Mouse (Mus musculus): ENCODE data around the gene Fndc4. TPM values are rescaled to one million over a fixed set of nuclear protein-coding genes. Genes with fewer than 3 reads are reported as not detected.

Gene Fndc4
- not detected for total RNA-seq (2023)

DNA sequence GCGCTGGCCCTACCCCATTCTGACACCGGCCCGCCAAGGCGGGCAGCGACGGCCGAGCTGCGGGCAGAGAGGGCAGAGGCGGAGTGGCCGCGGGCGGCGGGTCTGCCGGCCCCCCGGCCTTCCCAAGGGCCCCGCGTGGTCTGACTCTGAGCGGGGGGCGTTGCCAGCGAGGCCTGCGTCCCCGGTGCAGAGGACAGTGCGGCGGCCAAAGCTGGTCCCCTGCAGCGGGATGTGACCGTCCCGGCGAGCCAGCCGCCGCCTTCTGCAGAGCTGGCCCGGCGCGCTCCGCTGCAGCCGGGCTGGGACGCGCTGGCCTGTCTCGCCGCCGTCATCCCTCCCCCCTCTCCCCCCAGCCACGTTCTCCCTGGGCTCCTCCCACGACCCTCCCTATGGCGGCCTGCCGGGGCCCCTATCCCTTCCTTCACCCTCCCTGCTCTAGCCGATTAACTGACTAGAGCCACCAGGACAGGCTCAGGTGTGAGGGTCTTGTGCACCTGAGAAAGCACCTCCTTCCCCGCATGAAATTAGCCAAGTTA, at the start of gene Fndc4:
Gene Fndc4 (minus strand): TSS at position 475 of the 536 bp plus-strand sequence.

DNA sequence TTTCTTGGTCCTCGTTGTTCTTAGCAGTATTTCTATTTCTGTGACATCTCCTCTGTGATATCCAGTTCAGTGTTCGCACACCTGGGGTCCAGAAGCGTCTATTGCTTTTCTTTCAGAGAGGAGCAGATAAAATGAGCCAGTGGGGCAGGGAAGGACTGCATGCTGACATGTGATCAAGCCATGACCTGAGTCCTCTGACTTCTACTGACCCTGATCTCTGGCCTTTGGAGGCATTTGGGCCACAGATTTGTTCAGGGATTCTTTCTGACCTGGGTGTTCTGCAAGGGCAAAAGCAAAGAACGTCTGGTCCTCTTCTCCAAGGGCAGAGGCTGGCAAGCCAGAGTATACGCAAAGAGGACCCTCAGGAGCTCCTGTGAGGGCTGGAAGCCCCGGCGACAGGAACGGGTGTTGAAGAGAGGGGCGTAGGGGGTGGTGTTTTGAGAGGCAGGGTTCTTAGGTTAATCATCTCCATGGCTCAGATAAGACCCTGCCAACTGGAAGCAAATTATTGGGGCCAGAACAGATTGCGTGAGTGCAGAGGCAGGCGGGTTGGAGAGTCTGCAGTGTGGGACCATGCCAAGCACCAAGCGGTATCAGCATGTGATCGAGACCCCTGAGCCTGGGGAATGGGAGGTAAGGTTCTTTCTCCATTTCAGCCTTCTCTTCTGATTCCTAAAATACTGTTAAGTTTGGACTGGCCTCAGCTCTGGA, 1.3 kb upstream of the Fndc4 start, which contains the start of gene Gckr:
Gene Gckr (plus strand): TSS at position 397 of the 711 bp plus-strand sequence.

DNA sequence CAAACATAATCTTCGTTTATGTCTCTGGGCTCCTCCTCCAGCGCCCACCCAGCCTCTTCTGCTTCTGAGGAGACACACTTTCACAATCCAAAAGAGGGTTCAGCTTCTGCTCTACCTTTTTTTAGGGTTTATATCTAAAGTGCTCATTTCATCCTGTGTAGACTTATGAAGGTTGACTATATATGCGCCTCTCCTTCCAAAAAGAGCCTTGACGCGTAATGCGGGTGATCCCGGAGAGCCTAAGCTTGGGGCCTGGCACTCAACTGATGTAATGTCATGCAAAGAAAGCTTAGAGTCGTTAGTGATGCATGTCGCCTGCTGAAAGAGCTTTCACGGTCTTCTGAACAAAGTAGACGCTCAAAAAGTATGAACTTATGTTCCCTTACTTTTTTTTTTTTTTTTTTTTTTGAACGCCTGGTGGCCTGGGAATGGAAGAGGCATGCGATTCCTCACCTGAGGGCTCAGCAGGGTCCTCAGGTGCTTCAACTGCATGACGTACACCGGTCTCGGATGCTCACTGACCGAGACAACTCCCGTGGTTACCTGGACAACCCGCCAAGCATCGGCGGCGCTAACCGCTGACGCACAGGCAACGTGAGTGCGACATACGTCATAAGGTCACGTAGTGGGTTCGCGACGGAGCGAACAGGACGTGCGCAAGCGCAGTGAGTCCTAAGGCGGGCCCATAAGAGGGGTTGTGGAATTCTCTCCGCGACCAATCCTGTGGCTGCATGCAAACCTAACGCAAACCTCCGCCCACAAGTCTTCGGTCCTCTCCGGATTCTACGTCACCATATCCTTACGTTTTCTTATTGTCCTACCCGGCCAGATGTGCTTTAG, 5.1 kb downstream of the Fndc4 start, which contains the start of gene Ift172:
Gene Ift172 (minus strand): TSS at position 596 of the 840 bp plus-strand sequence.

DNA sequence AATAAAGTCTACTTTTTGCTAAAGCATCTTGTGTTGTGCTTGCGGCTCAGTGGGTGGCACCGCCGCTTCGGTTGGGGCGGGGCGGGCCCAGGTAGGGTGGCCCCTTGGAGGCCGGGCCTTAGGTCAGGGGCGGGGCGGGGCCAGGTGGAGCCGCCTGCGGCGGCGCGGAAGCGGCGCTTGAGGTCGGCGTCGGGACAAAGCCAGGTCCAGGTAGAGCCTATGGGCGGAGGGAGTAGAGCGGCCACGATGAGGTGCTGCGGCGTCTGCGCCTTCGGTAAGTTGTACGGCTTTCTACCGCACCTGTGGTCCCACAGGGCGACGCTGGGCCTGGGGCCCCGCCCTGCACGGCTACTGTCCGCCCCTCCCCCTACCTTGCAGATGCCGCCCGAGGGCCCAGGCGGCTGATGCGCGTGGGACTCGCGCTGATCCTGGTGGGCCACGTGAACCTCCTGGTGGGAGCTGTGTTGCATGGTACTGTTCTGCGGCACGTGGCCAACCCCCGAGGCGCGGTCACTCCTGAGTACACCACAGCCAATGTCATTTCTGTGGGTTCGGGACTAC, 44.3 kb downstream of the Fndc4 start, which contains the start of gene Krtcap3:
Gene Krtcap3 (plus strand): TSS at position 151 of the 561 bp plus-strand sequence.

Other genes with a start within 250 kb of the Fndc4 start
- gene Atraid, start 247.8 kb downstream of the Fndc4 start, total RNA-seq (2023) = 32.9 TPM
- 9.5 TPM for gene Slc5a6, start 247.2 kb downstream of the Fndc4 start, total RNA-seq (2023)
- gene Cad, start 241.3 kb downstream of the Fndc4 start, total RNA-seq (2023) = 50.3 TPM
- gene Dnajc5g, start 189.8 kb downstream of the Fndc4 start, total RNA-seq (2023) = not detected
- gene Slc30a3, start 187.8 kb downstream of the Fndc4 start, total RNA-seq (2023) = 1.3 TPM
- not detected for gene Trim54, start 179.4 kb downstream of the Fndc4 start, total RNA-seq (2023)
- not detected for gene Ucn, start 157.3 kb downstream of the Fndc4 start, total RNA-seq (2023)
- gene Mpv17, start 141.8 kb downstream of the Fndc4 start, total RNA-seq (2023) = 18.9 TPM
- 5.2 TPM for gene Gm29609, start 116.2 kb downstream of the Fndc4 start, total RNA-seq (2023)
- 168 TPM for gene Gtf3c2, start 115.9 kb downstream of the Fndc4 start, total RNA-seq (2023)
- gene Snx17, start 102.9 kb downstream of the Fndc4 start, total RNA-seq (2023) = 68.5 TPM
- 36.4 TPM for gene Eif2b4, start 102.7 kb downstream of the Fndc4 start, total RNA-seq (2023)
- 27.9 TPM for gene Zfp513, start 93.8 kb downstream of the Fndc4 start, total RNA-seq (2023)
- gene Ppm1g, start 75.4 kb downstream of the Fndc4 start, total RNA-seq (2023) = 128 TPM
- 190 TPM for gene Nrbp1, start 55.2 kb downstream of the Fndc4 start, total RNA-seq (2023)
- not detected for gene Gm9970, start 54.8 kb downstream of the Fndc4 start, total RNA-seq (2023)
- gene Krtcap3, start 44.4 kb downstream of the Fndc4 start, total RNA-seq (2023) = 20.0 TPM
- 15.1 TPM for gene Ift172, start 5.0 kb downstream of the Fndc4 start, total RNA-seq (2023)
- not detected for gene Gckr, start 1.4 kb upstream of the Fndc4 start, total RNA-seq (2023)
- 40.9 TPM for gene Zfp512, start 156.4 kb upstream of the Fndc4 start, total RNA-seq (2023)
- gene 4930548H24Rik, start 189.7 kb upstream of the Fndc4 start, total RNA-seq (2023) = 0.21 TPM
- 41.3 TPM for gene Gpn1, start 198.7 kb upstream of the Fndc4 start, total RNA-seq (2023)
- gene Slc4a1ap, start 230.9 kb upstream of the Fndc4 start, total RNA-seq (2023) = 83.0 TPM
- gene Supt7l, start 231.7 kb upstream of the Fndc4 start, total RNA-seq (2023) = 30.8 TPM

Data from CD4-positive naive resting alpha-beta T cell, adult 76 days (primary cell).